Mouse (Mus musculus): ENCODE measurements around the gene Tmed10.

DNA sequence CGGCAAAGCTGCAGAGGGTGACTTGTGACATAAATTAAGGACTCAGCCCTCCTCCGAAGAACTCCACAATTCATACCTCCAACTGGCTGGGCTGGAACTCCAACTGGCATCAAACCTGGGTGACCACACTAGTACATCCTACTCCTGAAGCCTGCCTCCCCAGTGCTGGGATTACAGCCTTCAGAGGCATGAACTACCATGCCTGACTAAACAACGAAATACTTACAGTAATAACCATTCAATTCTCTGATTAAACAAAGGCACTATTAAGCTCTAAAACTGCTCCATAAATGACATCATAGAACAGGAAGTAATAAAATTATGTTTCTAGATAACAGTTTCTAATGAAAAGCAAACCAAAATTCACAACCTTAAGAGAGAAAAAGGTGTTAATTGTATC, 13.5 kb downstream of the Tmed10 start:
- TF ChIP-seq CTCF (IDR thresholded peaks at IDR 0.05; ENCODE audit: extremely low read depth, insufficient read depth, insufficient read length, insufficient replicate concordance) (no peak), POLR2A (IDR thresholded peaks at IDR 0.05; ENCODE audit: low read depth, low read length) (no peak)

All from spleen, adult 2 months (tissue).